Mouse (Mus musculus): Measurements from ENCODE around the gene Cad.

Cad gene

DNA sequence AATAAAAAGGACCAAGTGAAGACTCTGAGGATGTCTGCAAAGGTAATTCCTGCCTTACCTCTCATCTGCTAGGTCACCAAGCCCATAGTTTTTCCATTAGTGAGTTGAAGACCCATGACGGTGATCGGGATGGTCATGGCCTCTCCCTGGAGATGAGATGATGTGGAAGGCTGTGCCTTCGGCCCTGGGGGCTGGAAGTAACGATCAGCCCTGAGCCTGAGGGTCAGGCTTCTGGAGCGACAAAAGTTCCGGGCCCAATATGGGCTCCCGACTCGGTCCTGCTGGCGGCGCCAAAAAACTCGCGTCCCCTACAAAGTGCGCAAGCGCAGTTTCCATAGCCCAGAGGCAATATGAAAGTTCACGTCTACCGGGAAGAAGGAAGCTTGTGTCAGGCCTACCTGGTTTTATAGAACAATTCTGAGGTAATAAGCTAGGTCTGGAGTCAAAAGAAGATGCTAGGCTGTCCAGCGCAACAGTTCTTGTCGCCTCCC is 53.5 kb downstream of the Cad start, which contains the start of gene Slc30a3:
TSS of gene Slc30a3 (minus strand) at position 238 of the 491 bp plus-strand sequence.
- no peak for DNase-seq (ENCODE audit: low read depth, low spot score)

DNA sequence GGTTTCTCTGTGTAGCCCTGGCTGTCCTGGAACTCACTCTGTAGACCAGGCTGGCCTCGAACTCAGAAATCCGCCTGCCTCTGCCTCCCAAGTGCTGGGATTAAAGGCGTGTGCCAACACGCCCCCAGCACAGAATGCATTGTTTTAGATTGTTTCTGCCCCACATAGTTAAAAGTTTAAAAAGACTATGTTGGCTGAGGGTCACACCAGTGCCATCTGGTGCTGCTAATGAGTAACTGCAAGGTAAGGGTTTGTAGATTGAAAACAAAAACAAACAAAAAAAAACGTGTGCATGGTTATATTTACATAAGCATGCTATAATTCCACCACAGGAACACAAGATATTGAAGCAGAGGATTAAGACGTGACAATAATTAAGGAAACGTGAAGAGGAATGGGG is 56.2 kb downstream of the Cad start:
- peak; percentile 57 for DNase-seq (ENCODE audit: low read depth, low spot score)

DNA sequence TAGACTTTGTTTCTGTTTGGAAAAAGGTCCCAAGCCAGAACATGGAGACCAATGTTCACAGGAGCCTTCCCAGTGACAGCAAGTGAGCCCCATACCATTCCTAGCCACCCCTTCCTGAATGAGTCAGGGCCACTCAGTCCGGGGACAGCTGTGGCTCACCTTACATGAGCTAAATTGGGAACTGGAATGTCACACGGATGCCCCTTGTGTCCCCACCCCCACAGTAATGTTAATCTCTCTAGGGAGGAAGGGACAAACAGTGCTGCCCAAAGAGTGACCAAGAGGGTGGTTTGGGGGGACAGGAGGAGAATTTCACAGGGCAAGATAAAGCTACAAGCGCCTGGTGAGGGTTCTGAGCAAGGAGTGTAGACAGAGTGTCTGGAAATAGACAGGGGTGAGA is 61.8 kb downstream of the Cad start, which contains the start of gene Trim54:
TSS of gene Trim54 (plus strand) at position 359 of the 400 bp plus-strand sequence.
- no peak for DNase-seq (ENCODE audit: low read depth, low spot score)

DNA sequence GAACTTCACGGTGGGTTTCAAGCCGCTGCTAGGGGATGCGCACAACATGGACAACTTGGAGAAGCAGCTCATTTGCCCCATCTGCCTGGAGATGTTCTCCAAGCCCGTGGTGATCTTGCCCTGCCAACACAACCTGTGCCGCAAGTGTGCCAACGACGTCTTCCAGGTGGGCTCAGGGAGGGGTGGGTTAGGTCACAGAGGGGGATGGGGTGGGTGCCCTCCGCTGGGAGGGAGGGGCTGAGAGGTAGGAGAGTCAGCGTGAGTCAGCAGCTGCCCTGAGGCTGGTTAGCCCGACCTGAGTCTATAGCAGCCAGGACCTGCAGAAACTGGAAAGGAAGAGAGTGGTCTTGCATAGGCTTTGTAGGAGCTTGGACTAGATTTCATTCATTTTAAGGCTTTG is 62.3 kb downstream of the Cad start:
- DNase-seq (ENCODE audit: low read depth, low spot score): no peak

DNA sequence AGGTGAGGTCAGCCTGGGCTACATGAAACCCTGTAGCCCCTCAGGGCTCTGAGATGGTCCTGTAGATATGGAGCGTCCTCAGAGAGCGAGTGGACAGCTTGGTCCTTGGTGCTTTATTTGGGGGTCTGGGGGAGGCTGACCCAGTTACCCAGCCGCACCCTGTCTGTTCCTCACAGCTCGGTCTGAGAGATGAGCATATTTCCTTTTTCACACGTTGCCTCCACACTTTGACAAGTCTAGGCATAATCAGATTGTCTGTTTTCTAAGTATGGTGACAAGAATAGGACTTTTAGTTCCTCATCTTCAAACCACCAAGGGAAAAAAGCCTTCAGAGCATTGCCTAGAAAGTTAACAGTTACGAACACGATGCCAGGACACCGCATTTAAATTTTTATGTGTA is 66.5 kb downstream of the Cad start:
- no peak for DNase-seq (ENCODE audit: low read depth, low spot score)

DNA sequence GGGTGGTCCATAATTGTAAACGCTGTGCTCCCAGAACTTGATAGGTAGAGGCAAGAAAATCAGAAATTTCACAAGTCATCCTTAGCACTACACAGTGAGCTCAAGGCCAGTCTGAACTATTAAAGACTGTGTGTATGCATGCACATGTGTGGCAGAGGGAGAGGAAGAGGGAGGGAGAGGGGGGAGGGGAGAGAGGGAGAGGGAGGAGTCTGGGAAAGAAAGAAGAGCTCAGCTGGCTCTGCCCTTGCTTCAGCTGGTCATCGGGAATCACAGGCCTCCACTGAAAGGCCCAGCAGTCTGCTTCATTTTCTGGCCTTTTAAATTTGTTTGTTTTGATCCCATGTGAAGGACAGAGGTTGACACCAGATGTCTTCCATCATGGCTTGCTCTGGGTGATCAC is 68.9 kb downstream of the Cad start:
- DNase-seq (ENCODE audit: low read depth, low spot score): no peak

DNA sequence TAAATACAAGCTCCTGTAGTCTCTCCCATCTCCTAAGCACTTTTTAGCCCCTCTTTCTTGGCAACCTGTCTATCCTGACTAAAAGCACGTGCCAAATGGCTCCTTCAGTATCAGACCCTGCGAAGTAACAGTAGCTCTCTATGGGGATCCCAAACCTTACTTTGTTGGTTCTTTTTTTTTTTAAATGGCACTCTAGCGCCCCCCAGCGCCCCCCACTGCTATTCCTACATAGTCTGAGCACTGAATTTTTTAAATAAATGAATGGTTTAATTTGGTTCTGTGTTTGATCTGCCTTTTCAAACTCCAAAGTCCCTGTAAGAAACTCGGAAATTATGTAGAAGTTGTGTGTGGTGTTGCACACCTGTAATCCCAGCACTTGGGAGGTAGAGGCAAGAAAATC is 71.5 kb downstream of the Cad start:
- no peak for DNase-seq (ENCODE audit: low read depth, low spot score)

All from CD4-positive, CD25-positive, alpha-beta regulatory T cell, adult 2 months (primary cell).